8 mouse cellular contexts compared by ENCODE assay signal in genomic region chr7:130520049-130520425, GRCm38 (mm10). TPM values are rescaled to one million over a fixed set of nuclear protein-coding genes. Genes with fewer than 3 reads are reported as not detected.
DNase-seq lines count a peak whose midpoint lies in the region; ATAC-seq and TF ChIP-seq lines count a peak whose summit lies in the region.

Gene Ate1 (minus strand): TSS chr7:130520369.

- peak within 1 kb of the TSS; percentile 94 for H3K4me3 ChIP-seq in cerebellum, adult 2 months (replicated peaks; ENCODE audit: insufficient read depth, low read depth, low read length)
- peak within 1 kb of the TSS; percentile 80 for H3K4me3 ChIP-seq in forebrain, embryonic 14.5 days (ENCODE audit: low read depth, low read length)
- H3K4me3 ChIP-seq in hindbrain, embryonic 12.5 days: peak within 1 kb of the TSS; percentile 79
- peak within 1 kb of the TSS; percentile 96 for H3K4me3 ChIP-seq in liver, embryonic 12.5 days
- H3K4me3 ChIP-seq in stomach, postnatal 0 days (ENCODE audit: low read depth, low read length): peak within 1 kb of the TSS; percentile 90

- H3K27ac ChIP-seq in cerebellum, adult 2 months (ENCODE audit: insufficient read depth, low read length): peak within 1 kb of the TSS; percentile 83
- H3K27ac ChIP-seq in forebrain, embryonic 14.5 days (ENCODE audit: low read depth, low read length): peak within 1 kb of the TSS; percentile 96
- peak within 1 kb of the TSS; percentile 96 for H3K27ac ChIP-seq in hindbrain, embryonic 12.5 days
- peak within 1 kb of the TSS; percentile 90 for H3K27ac ChIP-seq in liver, embryonic 12.5 days
- H3K27ac ChIP-seq in stomach, postnatal 0 days (replicated peaks): peak within 1 kb of the TSS; percentile 99

- H3K4me2 ChIP-seq in forebrain, embryonic 14.5 days (ENCODE audit: low read length): peak within 1 kb of the TSS; percentile 66
- H3K4me2 ChIP-seq in hindbrain, embryonic 12.5 days (replicated peaks): peak within 1 kb of the TSS; percentile 76
- H3K4me2 ChIP-seq in liver, embryonic 12.5 days: peak within 1 kb of the TSS; percentile 81
- H3K4me2 ChIP-seq in stomach, postnatal 0 days (replicated peaks; ENCODE audit: low read depth): peak within 1 kb of the TSS; percentile 82

- TF ChIP-seq POLR2A in cerebellum, adult 2 months (IDR thresholded peaks at IDR 0.05; ENCODE audit: borderline replicate concordance, insufficient read depth, low read length): no peak

- ATAC-seq in forebrain, embryonic 14.5 days: no peak
- no peak for ATAC-seq in hindbrain, embryonic 12.5 days (ENCODE audit: low FRiP score)
- no peak for ATAC-seq in liver, embryonic 12.5 days
- no peak for ATAC-seq in stomach, postnatal 0 days (ENCODE audit: low FRiP score, low TSS enrichment)

- H3K9ac ChIP-seq in forebrain, embryonic 14.5 days (ENCODE audit: low read length): peak within 1 kb of the TSS; percentile 97
- peak within 1 kb of the TSS; percentile 94 for H3K9ac ChIP-seq in hindbrain, embryonic 12.5 days
- peak within 1 kb of the TSS; percentile 98 for H3K9ac ChIP-seq in liver, embryonic 12.5 days
- peak within 1 kb of the TSS; percentile 95 for H3K9ac ChIP-seq in stomach, postnatal 0 days (ENCODE audit: low read length)

- no peaks in the 10 kb centered on the region for H3K9me3 ChIP-seq in forebrain, embryonic 14.5 days (replicated peaks; ENCODE audit: control insufficient read depth, low read length)
- no peaks in the 10 kb centered on the region for H3K9me3 ChIP-seq in hindbrain, embryonic 12.5 days (replicated peaks)
- H3K9me3 ChIP-seq in liver, embryonic 12.5 days (replicated peaks): no peaks in the 10 kb centered on the region; the same call in 1 of the 2 replicates
- H3K9me3 ChIP-seq in stomach, postnatal 0 days (ENCODE audit: control insufficient read depth, low read length): no peaks in the 10 kb centered on the region

- TF ChIP-seq EP300 in stomach, postnatal 0 days (optimal IDR thresholded peaks at IDR 0.05): no peak

- 11% methylated on average over 20 of the region's 20 CpGs for WGBS in cerebellum, adult 2 months
- 18% methylated on average over 20 of the region's 20 CpGs for WGBS in forebrain, embryonic 14.5 days
- 23% methylated on average over 20 of the region's 20 CpGs for WGBS in hindbrain, embryonic 12.5 days
- WGBS in liver, embryonic 12.5 days (ENCODE audit: insufficient replicate concordance): 23% methylated on average over 20 of the region's 20 CpGs
- WGBS in stomach, postnatal 0 days: 9% methylated on average over 20 of the region's 20 CpGs

- H3K27me3 ChIP-seq in cerebellum, adult 2 months (ENCODE audit: control insufficient read depth, insufficient read depth, low read length): no peaks in the 10 kb centered on the region
- H3K27me3 ChIP-seq in forebrain, embryonic 14.5 days (replicated peaks; ENCODE audit: control insufficient read depth, insufficient read depth, low read length): no peaks in the 10 kb centered on the region
- no peaks in the 10 kb centered on the region for H3K27me3 ChIP-seq in hindbrain, embryonic 12.5 days
- no peaks in the 10 kb centered on the region for H3K27me3 ChIP-seq in liver, embryonic 12.5 days (replicated peaks)
- H3K27me3 ChIP-seq in stomach, postnatal 0 days (ENCODE audit: control insufficient read depth, insufficient read depth, low read length): no peaks in the 10 kb centered on the region

- DNase-seq in cerebellum, adult 2 months: no peak
- DNase-seq in cerebellum, postnatal 36 days: no peak
- DNase-seq in R1 (ENCODE audit: low read depth, low spot score): peak; percentile 40
- no peak for DNase-seq in forebrain, embryonic 14.5 days (ENCODE audit: low spot score)
- no peak for DNase-seq in stomach, postnatal 0 days (ENCODE audit: low spot score)
- no peak for DNase-seq in ovary, adult 18-20 months (ENCODE audit: low spot score)

- no peak for TF ChIP-seq CTCF in cerebellum, adult 2 months (IDR thresholded peaks at IDR 0.05; ENCODE audit: borderline replicate concordance, insufficient read depth, low read depth, low read length)
- TF ChIP-seq CTCF in stomach, postnatal 0 days (IDR thresholded peaks at IDR 0.05; ENCODE audit: low read depth): no peak

- 0 out of 2 replicates have a peak, but pooled peaks cover 4% of the 10 kb centered on the region for H3K36me3 ChIP-seq in forebrain, embryonic 14.5 days (ENCODE audit: control insufficient read depth, insufficient read depth, low read length)
- H3K36me3 ChIP-seq in hindbrain, embryonic 12.5 days: peaks cover 5% of the 10 kb centered on the region; the same call in 1 of the 2 replicates
- H3K36me3 ChIP-seq in liver, embryonic 12.5 days: peaks cover 2% of the 10 kb centered on the region
- H3K36me3 ChIP-seq in stomach, postnatal 0 days (ENCODE audit: control insufficient read depth, insufficient read depth, low read length): no peaks in the 10 kb centered on the region

- no peaks in the 10 kb centered on the region for H3K4me1 ChIP-seq in cerebellum, adult 2 months (ENCODE audit: control insufficient read depth, insufficient read depth, low read length)
- peaks cover 13% of the 10 kb centered on the region for H3K4me1 ChIP-seq in forebrain, embryonic 14.5 days (ENCODE audit: control insufficient read depth, insufficient read depth, low read length)
- H3K4me1 ChIP-seq in hindbrain, embryonic 12.5 days: peaks cover 19% of the 10 kb centered on the region
- H3K4me1 ChIP-seq in liver, embryonic 12.5 days: peaks cover 32% of the 10 kb centered on the region
- H3K4me1 ChIP-seq in stomach, postnatal 0 days (replicated peaks; ENCODE audit: control insufficient read depth, insufficient read depth): no peaks in the 10 kb centered on the region

RNA-seq across cellular contexts. Expression of gene Ate1, which starts in this region (rescaled TPM):
- polyA plus RNA-seq in cerebellum, adult 2 months (2012; rRNA removed): 29.7 and 34.0 TPM in 2 replicates
- polyA plus RNA-seq in forebrain, embryonic 14.5 days (2014; fragmentation: Nextera tagmentation; extraction: Ambion mirVana): 73.7 and 85.8 TPM in 2 replicates
- polyA plus RNA-seq in hindbrain, embryonic 12.5 days (2016; fragmentation: Nextera tagmentation; extraction: Ambion mirVana): 59.5 and 71.2 TPM in 2 replicates
- polyA plus RNA-seq in liver, embryonic 12.5 days (2016; fragmentation: Nextera tagmentation; extraction: Ambion mirVana): 33.0 and 33.3 TPM in 2 replicates
- polyA plus RNA-seq in stomach, postnatal 0 days (2015; fragmentation: Nextera tagmentation; extraction: Ambion mirVana): 40.4 and 56.4 TPM in 2 replicates
